Mouse (Mus musculus): ENCODE results near the gene Ubap2l.

- TF ChIP-seq CTCF (IDR thresholded peaks at IDR 0.05): no peak
- TF ChIP-seq POLR2A (IDR thresholded peaks at IDR 0.05; ENCODE audit: insufficient read depth, low read depth, low read length): no peak
Measured at GRCm38 (mm10) chr3:90081365-90082240, 29.2 kb upstream of the Ubap2l start.

All from heart, adult 2 months (tissue).